Mouse (Mus musculus) kidney, embryonic 14.5 days (tissue): ENCODE results near the gene Rps25. TPM values are rescaled to one million over a fixed set of nuclear protein-coding genes. Genes with fewer than 3 reads are reported as not detected.

Source experiments
- ATAC-seq: fragments of 200-750 bp; cut with Nextera tagmentation; 2 replicates; pipeline ENCODE4 v1.8.0; 2017; ENCODE audit warnings: moderate number of reproducible peaks, mild to moderate bottlenecking, moderate TSS enrichment, moderate library complexity; ENCODE audit not compliant: low FRiP score, low TSS enrichment
- H3K27ac ChIP-seq: fragments of 300-500 bp; sonication (generic); 2 replicates; pipeline ENCODE4 v1.5.1; 2014; ENCODE audit warnings: low read depth, mild to moderate bottlenecking, low read length, moderate library complexity, mixed read lengths
- H3K27me3 ChIP-seq: fragments of 300-500 bp; sonication (generic); 2 replicates; pipeline ENCODE4 v1.6.1; 2014; ENCODE audit warnings: mild to moderate bottlenecking, low read length; ENCODE audit not compliant: control insufficient read depth, insufficient read depth
- H3K36me3 ChIP-seq: fragments of 300-500 bp; sonication (generic); 2 replicates; pipeline ENCODE4 v1.6.1; 2014; ENCODE audit warnings: low read length, mixed read lengths; ENCODE audit not compliant: control insufficient read depth, insufficient read depth
- H3K4me1 ChIP-seq: fragments of 300-500 bp; sonication (generic); 2 replicates; pipeline ENCODE4 v1.6.1; 2014; ENCODE audit warnings: low read length, mixed read lengths; ENCODE audit not compliant: control insufficient read depth, insufficient read depth
- H3K4me2 ChIP-seq: fragments of 300-500 bp; sonication (generic); replicated peaks from 2 replicates; pipeline ENCODE4 v1.6.1; 2014; ENCODE audit warnings: low read depth, mild to moderate bottlenecking, low read length
- H3K4me3 ChIP-seq: fragments of 300-500 bp; sonication (generic); 2 replicates; pipeline ENCODE4 v1.5.1; 2014; ENCODE audit warnings: mild to moderate bottlenecking, low read length
- H3K9ac ChIP-seq: fragments of 300-500 bp; sonication (generic); 2 replicates; pipeline ENCODE4 v1.6.1; 2014; ENCODE audit warnings: low read depth, mild to moderate bottlenecking, low read length, moderate library complexity
- H3K9me3 ChIP-seq: fragments of 300-500 bp; sonication (generic); 2 replicates; pipeline ENCODE4 v1.6.1; 2016; ENCODE audit warnings: low read length; ENCODE audit not compliant: control insufficient read depth
- WGBS: fragments of 180-500 bp; shearing (Covaris S2); extraction: QIAGEN DNeasy Blood & Tissue Kit; methylation state at CpG from one replicate; pipeline ENCODE4 v1.1.7; 2014; 5-methylcytosine and 5-hydroxymethylcytosine counted together
- microRNA-seq: library from miRNA; unstranded; fragments of <30 nt; microRNA quantifications from one replicate; pipeline ENCODE4, GENCODE M21; 2016
- polyA plus RNA-seq: library from polyadenylated mRNA; unstranded; fragments of >200 nt; fragmentation: Nextera tagmentation; extraction: Ambion mirVana; gene quantifications from 2 replicates; pipeline ENCODE4 v1.2.1, GENCODE M21; 2014

The Rps25 gene
- polyA plus RNA-seq, 1 experiment from 2014 or later: 2,593 TPM

- Histone ChIP-seq H3K27me3 (no peaks in the 10 kb centered on the region), H3K27ac (no peak overlapping the region), H3K4me1 (peaks cover 3% of the 10 kb centered on the region; the same call in 1 of the 2 replicates), H3K4me3 (no peak overlapping the region), H3K9ac (no peak overlapping the region), H3K4me2 (no peak overlapping the region), H3K36me3 (no peaks in the 10 kb centered on the region), H3K9me3 (no peaks in the 10 kb centered on the region)
- peak; percentile 65; the same call in 1 of the 2 replicates for ATAC-seq
- 5% methylated on average over 11 of the region's 11 CpGs for WGBS
These were observed 50.2 kb downstream of the Rps25 start for GRCm38 (mm10) chr9:44457035-44457742.

Small RNA genes within 50 kb of the gene (microRNA-seq; reads per million reads assigned to microRNA genes)
- gene Mir7085: not detected

Other genes starting within 250 kb of the Rps25 start
- gene Cbl, start 173.1 kb upstream of the Rps25 start, polyA plus RNA-seq: 14.8 and 27.9 TPM in 2 replicates
- gene Ccdc153, start 166.5 kb upstream of the Rps25 start, polyA plus RNA-seq: not detected in 2 replicates
- 1.9 and 4.2 TPM in 2 replicates for gene Pdzd3, start 155.7 kb upstream of the Rps25 start, polyA plus RNA-seq
- gene Nlrx1, start 138.5 kb upstream of the Rps25 start, polyA plus RNA-seq: 3.2 and 5.6 TPM in 2 replicates
- 1.5 and 2.7 TPM in 2 replicates for gene Abcg4, start 118.5 kb upstream of the Rps25 start, polyA plus RNA-seq
- 15.9 and 24.5 TPM in 2 replicates for gene Hinfp, start 101.5 kb upstream of the Rps25 start, polyA plus RNA-seq
- gene C2cd2l, start 86.9 kb upstream of the Rps25 start, polyA plus RNA-seq: 6.7 and 7.6 TPM in 2 replicates
- gene Dpagt1, start 81.1 kb upstream of the Rps25 start, polyA plus RNA-seq: 49.6 and 51.9 TPM in 2 replicates
- gene H2afx, start 72.4 kb upstream of the Rps25 start, polyA plus RNA-seq: 413 and 421 TPM in 2 replicates
- 123 and 136 TPM in 2 replicates for gene Hmbs, start 62.9 kb upstream of the Rps25 start, polyA plus RNA-seq
- gene Vps11, start 45.5 kb upstream of the Rps25 start, polyA plus RNA-seq: 18.0 and 28.1 TPM in 2 replicates
- 23.2 and 45.2 TPM in 2 replicates for gene Hyou1, start 27.6 kb upstream of the Rps25 start, polyA plus RNA-seq
- gene Slc37a4, start 10.3 kb upstream of the Rps25 start, polyA plus RNA-seq: 29.9 and 37.8 TPM in 2 replicates
- gene Trappc4, start 461 bp downstream of the Rps25 start, polyA plus RNA-seq: 143 and 162 TPM in 2 replicates
- gene Ccdc84, start 11.4 kb downstream of the Rps25 start, polyA plus RNA-seq: 26.7 and 28.3 TPM in 2 replicates
- not detected in 2 replicates for gene Foxr1, start 34.0 kb downstream of the Rps25 start, polyA plus RNA-seq
- gene Upk2, start 47.8 kb downstream of the Rps25 start, polyA plus RNA-seq: 0.30 and 0.39 TPM in 2 replicates
- 14.5 and 14.6 TPM in 2 replicates for gene Bcl9l, start 75.7 kb downstream of the Rps25 start, polyA plus RNA-seq
- not detected in 2 replicates for gene Cxcr5, start 154.7 kb downstream of the Rps25 start, polyA plus RNA-seq
- 28.2 and 29.1 TPM in 2 replicates for gene Ddx6, start 197.8 kb downstream of the Rps25 start, polyA plus RNA-seq